Mouse (Mus musculus) heart, embryonic 16.5 days (tissue): ENCODE measurements at regions not wholly inside any gene's neighbourhood (a gene's known extent, or its start where the extent isn't known, plus 50 kb on each side); places are given as distances from the start of the nearest gene placed in this dataset.

Experiments
- ATAC-seq: fragments of 200-750 bp; cut with Nextera tagmentation; replicated peaks from 2 replicates; pipeline ENCODE4 v1.8.0; 2017; ENCODE audit warnings: moderate number of reproducible peaks; ENCODE audit not compliant: insufficient read depth, low FRiP score; ENCODE audit errors: extremely low read depth
- H3K27ac ChIP-seq: fragments of 300-500 bp; sonication (generic); 2 replicates; pipeline ENCODE4 v1.5.1; 2014; ENCODE audit warnings: mild to moderate bottlenecking, low read length, control low read depth, moderate library complexity
- H3K27me3 ChIP-seq: fragments of 300-500 bp; sonication (generic); 2 replicates; pipeline ENCODE4 v1.6.1; 2014; ENCODE audit warnings: low read length, mixed read lengths; ENCODE audit not compliant: control insufficient read depth, insufficient read depth
- H3K36me3 ChIP-seq: fragments of 300-500 bp; sonication (generic); 2 replicates; pipeline ENCODE4 v1.6.1; 2014; ENCODE audit not compliant: control insufficient read depth, insufficient read depth
- H3K4me1 ChIP-seq: fragments of 300-500 bp; sonication (generic); 2 replicates; pipeline ENCODE4 v1.6.1; 2014; ENCODE audit warnings: low read length, mixed read lengths; ENCODE audit not compliant: control insufficient read depth, insufficient read depth
- H3K4me2 ChIP-seq: fragments of 300-500 bp; sonication (generic); 2 replicates; pipeline ENCODE4 v1.6.1; 2014; ENCODE audit warnings: low read depth, mild to moderate bottlenecking, control low read depth, low read length
- H3K4me3 ChIP-seq: fragments of 300-500 bp; sonication (generic); 2 replicates; pipeline ENCODE4 v1.5.1; 2014; ENCODE audit warnings: mild to moderate bottlenecking, control low read depth, low read length
- H3K9ac ChIP-seq: fragments of 300-500 bp; sonication (generic); 2 replicates; pipeline ENCODE4 v1.6.1; 2014; ENCODE audit warnings: low read length, control low read depth
- H3K9me3 ChIP-seq: fragments of 300-500 bp; sonication (generic); replicated peaks from 2 replicates; pipeline ENCODE4 v1.6.1; 2016; ENCODE audit warnings: low read length; ENCODE audit not compliant: control insufficient read depth
- WGBS: fragments of 180-500 bp; shearing (Covaris S2); extraction: QIAGEN DNeasy Blood & Tissue Kit; methylation state at CpG from one replicate; pipeline ENCODE4 v1.1.7; 2014; 5-methylcytosine and 5-hydroxymethylcytosine counted together

DNA sequence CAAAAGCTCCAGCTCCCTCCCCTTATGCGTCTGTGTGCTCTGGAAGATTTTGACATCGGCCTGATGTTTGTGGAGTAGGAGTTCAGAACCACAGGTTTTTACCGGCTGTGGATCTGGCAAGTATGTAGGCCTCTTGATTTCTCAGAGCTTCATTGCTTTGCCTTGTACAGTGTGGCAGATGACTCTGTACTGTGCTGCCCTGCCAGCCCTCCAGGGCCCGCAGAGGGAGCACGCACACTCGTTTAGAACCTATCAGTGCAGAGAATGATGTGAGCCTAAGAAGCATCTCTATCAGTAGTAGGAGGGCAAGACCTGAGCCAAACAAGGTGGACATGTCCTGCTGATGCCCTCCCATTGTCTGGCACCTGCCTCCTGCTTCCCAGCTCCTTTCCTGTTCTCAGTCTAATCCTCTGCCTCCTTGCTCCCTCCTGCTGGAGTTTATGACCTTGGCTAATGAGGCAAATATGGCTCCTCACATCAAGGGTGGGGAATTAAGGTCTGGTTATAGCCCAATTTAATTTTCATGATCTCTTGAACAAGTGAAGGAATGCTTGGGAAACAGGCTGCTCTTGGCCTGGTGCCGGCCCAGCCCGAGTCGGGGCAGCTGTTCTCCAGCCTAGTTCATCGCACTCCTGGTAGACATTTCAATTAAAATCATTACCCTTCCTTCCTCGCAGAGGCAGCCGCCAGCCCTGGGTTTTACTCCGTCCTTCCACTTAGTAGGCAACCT, 344.5 kb downstream of the Tmem38b start:
- Histone ChIP-seq H3K4me3 (no peak overlapping the region), H3K9me3 (no peaks in the 10 kb centered on the region), H3K27me3 (no peaks in the 10 kb centered on the region), H3K4me1 (no peaks in the 10 kb centered on the region), H3K36me3 (no peaks in the 10 kb centered on the region), H3K4me2 (no peak overlapping the region), H3K27ac (no peak overlapping the region), H3K9ac (no peak overlapping the region)
- 88% methylated on average over 13 of the region's 13 CpGs for WGBS
- no peak for ATAC-seq

DNA sequence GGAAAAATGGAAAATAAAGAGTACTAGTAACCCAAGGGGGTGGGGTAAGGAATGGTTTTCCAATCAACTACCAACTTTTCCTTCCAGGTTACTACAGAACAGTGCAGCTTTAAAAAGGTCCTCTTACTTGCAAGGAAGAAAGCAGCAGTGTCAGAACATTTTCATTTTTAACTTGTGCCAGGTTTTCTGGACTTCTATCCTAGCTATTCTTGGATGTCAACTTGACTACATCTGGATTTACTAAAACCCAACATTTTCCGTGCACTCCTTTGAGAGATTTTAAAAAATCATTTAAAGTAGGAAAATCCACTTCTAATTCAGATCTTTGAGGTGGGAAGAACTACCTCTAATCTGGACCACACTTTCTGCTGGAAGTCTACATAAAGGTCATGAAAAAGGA, 358.4 kb downstream of the Tmem38b start:
- Histone ChIP-seq H3K9ac (no peak overlapping the region), H3K9me3 (no peaks in the 10 kb centered on the region), H3K27ac (no peak overlapping the region), H3K27me3 (no peaks in the 10 kb centered on the region), H3K4me1 (no peaks in the 10 kb centered on the region), H3K4me2 (no peak overlapping the region), H3K36me3 (no peaks in the 10 kb centered on the region), H3K4me3 (no peak overlapping the region)
- ATAC-seq, result no peak
- WGBS, result 83% methylated on average over 1 of the region's 1 CpGs

DNA sequence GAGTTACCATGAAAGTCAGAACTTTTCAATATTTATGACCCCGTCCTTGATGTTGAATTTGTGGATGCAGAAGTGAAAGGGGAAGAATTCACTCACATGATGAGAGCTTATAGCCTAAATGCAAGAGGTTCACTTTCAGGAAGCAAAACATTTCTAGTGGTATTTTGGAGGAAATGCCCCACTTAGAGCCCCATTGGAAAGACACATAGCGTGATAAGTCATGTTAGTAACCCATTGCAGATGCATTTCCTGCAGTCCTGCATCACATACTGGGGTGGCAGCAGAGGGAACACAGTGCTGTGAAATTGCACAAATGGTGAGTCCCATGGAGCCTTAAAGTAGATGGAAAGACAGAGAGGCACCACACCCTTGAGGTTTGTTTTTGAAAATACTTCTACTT, 369.9 kb downstream of the Tmem38b start:
- no peak for ATAC-seq
- H3K27ac ChIP-seq, result no peak overlapping the region
- no peak overlapping the region for H3K9ac ChIP-seq
- no peak overlapping the region for H3K4me2 ChIP-seq
- no peak overlapping the region for H3K4me3 ChIP-seq
- no peaks in the 10 kb centered on the region for H3K36me3 ChIP-seq
- no peaks in the 10 kb centered on the region for H3K27me3 ChIP-seq
- 77% methylated on average over 2 of the region's 2 CpGs for WGBS
- no peaks in the 10 kb centered on the region for H3K4me1 ChIP-seq
- no peaks in the 10 kb centered on the region for H3K9me3 ChIP-seq

DNA sequence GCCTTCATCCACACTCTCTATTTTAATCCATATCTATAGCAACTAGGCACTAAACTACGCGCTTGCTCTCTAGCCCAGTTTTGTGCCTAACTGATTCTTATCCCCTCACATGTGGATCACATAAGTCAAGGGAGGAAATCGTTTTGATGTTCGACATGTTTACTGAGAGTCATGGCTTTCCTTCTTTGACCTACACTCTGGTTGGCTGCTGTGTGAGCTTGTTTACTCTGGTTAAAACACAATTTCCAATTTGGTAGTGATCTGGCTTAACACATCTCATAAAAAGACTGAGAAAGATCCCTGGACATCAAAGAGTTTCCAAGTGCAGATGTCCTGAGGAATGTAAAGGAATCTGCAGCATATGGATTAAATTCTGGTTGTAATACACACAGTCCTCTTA, 376.6 kb downstream of the Tmem38b start:
- Histone ChIP-seq H3K9ac (no peak overlapping the region), H3K27me3 (no peaks in the 10 kb centered on the region), H3K9me3 (no peaks in the 10 kb centered on the region), H3K4me1 (no peaks in the 10 kb centered on the region), H3K4me3 (no peak overlapping the region), H3K36me3 (no peaks in the 10 kb centered on the region), H3K27ac (no peak overlapping the region), H3K4me2 (no peak overlapping the region)
- 78% methylated on average over 4 of the region's 4 CpGs for WGBS
- ATAC-seq, result no peak

DNA sequence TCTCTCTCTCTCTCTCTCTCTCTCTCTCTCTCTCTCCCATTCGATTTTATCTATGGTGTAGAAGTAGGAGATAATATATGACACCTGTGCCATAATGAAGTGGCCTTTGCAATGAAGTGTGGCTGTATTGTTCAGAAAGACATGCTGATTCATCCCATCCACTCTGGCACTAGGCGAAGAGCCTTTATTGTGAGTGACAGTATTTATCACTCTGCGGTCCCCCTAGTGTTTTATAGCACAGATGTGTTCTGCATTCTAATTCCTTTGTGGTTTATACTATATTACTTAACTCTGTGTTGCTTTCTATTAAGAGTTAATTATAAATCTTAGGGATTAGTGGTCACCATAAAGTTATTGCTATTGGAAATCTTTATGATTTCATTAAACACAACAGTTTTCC, 398.7 kb downstream of the Tmem38b start:
- 76% methylated on average over 3 of the region's 3 CpGs for WGBS
- Histone ChIP-seq H3K4me2 (no peak overlapping the region), H3K4me3 (no peak overlapping the region), H3K4me1 (no peaks in the 10 kb centered on the region), H3K27me3 (no peaks in the 10 kb centered on the region), H3K27ac (no peak overlapping the region), H3K9ac (no peak overlapping the region), H3K9me3 (no peaks in the 10 kb centered on the region), H3K36me3 (no peaks in the 10 kb centered on the region)
- no peak for ATAC-seq
